Mouse (Mus musculus) midbrain, embryonic 15.5 days (tissue): ENCODE results near the gene Dyrk3. TPM values are rescaled to one million over a fixed set of nuclear protein-coding genes. Genes with fewer than 3 reads are reported as not detected.

Experiments
- ATAC-seq: fragments of 200-750 bp; cut with Nextera tagmentation; replicated peaks from 2 replicates; pipeline ENCODE4 v1.8.0; 2017; ENCODE audit warnings: moderate TSS enrichment
- H3K27ac ChIP-seq: fragments of 300-500 bp; sonication (generic); 2 replicates; pipeline ENCODE4 v1.5.1; 2015; ENCODE audit warnings: mild to moderate bottlenecking, inconsistent platforms
- H3K27me3 ChIP-seq: fragments of 300-500 bp; sonication (generic); replicated peaks from 2 replicates; pipeline ENCODE4 v1.6.1; 2015; ENCODE audit warnings: inconsistent platforms
- H3K36me3 ChIP-seq: fragments of 300-500 bp; sonication (generic); replicated peaks from 2 replicates; pipeline ENCODE4 v1.6.1; 2015; ENCODE audit warnings: inconsistent platforms
- H3K4me1 ChIP-seq: fragments of 300-500 bp; sonication (generic); 2 replicates; pipeline ENCODE4 v1.6.1; 2015; ENCODE audit warnings: inconsistent platforms
- H3K4me2 ChIP-seq: fragments of 300-500 bp; sonication (generic); 2 replicates; pipeline ENCODE4 v1.6.1; 2015; ENCODE audit warnings: inconsistent platforms, mild to moderate bottlenecking, moderate library complexity
- H3K4me3 ChIP-seq: fragments of 300-500 bp; sonication (generic); 2 replicates; pipeline ENCODE4 v1.5.1; 2015; ENCODE audit warnings: mild to moderate bottlenecking, inconsistent platforms
- H3K9ac ChIP-seq: fragments of 300-500 bp; sonication (generic); 2 replicates; pipeline ENCODE4 v1.6.1; 2015; ENCODE audit warnings: mild to moderate bottlenecking, inconsistent platforms
- H3K9me3 ChIP-seq: fragments of 300-500 bp; sonication (generic); 2 replicates; pipeline ENCODE4 v1.6.1; 2016; ENCODE audit warnings: inconsistent platforms
- WGBS: fragments of 180-500 bp; shearing (Covaris S2); methylation state at CpG from one replicate; pipeline ENCODE4 v1.1.7; 2015; ENCODE audit warnings: mixed read lengths; 5-methylcytosine and 5-hydroxymethylcytosine counted together
- polyA plus RNA-seq: library from polyadenylated mRNA; unstranded; fragments of >200 nt; fragmentation: Nextera tagmentation; extraction: Ambion mirVana; gene quantifications from 2 replicates; pipeline ENCODE4 v1.2.1, GENCODE M21; 2015

The Dyrk3 gene
- 15.5 and 17.8 TPM in 2 replicates for polyA plus RNA-seq

DNA sequence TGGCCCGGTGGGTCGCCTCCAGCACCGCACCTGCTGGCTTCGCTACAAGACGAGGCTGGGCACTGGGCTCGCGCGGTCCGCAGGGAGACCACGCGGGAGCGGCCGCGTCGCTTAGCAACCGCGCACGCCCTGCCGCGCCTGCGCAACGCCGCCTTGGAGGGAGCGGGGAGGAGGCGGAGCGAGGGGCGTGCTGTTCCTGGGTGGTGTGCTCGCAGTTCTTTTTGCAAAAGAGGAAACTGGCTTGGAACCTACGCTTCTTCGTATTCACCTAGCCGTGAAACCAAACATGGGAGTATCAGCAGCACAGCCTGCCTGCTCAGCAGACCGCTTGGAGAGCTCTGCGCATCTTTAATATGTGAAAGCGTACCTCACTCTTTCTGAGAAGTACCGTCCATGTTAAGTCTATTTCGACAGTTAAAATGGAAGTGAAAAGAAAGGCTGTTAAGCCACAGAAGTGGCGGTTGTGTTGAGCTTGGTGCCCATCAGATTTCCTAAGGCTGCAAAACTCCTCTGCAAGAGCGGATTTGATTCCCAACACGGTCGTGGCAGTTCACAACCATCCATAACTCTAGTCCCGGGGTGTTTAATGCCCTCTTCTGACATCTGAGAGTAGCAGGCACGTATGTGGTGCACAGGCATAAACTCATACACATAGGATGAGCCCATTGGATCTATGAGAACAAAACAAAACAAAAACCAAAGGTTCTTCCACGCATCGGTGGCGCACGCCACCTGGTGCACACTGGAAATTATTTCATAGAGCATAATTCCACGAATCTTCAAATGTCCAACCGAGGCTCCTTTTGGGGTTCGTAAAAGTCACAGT, at the start of gene Dyrk3:
Dyrk3 (minus strand) TSS at position 150 of the 826 bp plus-strand sequence.
- Histone ChIP-seq H3K4me3 (peak within 1 kb of the TSS; percentile 68), H3K4me2 (peak within 1 kb of the TSS; percentile 79), H3K4me1 (peaks cover 44% of the 10 kb centered on the region), H3K36me3 (no peaks in the 10 kb centered on the region), H3K27ac (peak within 1 kb of the TSS; percentile 96), H3K9me3 (no peaks in the 10 kb centered on the region), H3K27me3 (no peaks in the 10 kb centered on the region), H3K9ac (peak within 1 kb of the TSS; percentile 75)
- peak; percentile 98 for ATAC-seq
- WGBS = 4% methylated on average over 49 of the region's 49 CpGs

- H3K36me3 ChIP-seq = no peaks in the 10 kb centered on the region
- no peaks in the 10 kb centered on the region for H3K9me3 ChIP-seq
- H3K27ac ChIP-seq = no peak overlapping the region
- 90% methylated on average over 5 of the region's 5 CpGs for WGBS
- H3K4me1 ChIP-seq = no peaks in the 10 kb centered on the region
- no peak overlapping the region for H3K4me2 ChIP-seq
- no peak for ATAC-seq
- H3K27me3 ChIP-seq = no peaks in the 10 kb centered on the region
- H3K4me3 ChIP-seq = no peak overlapping the region
- H3K9ac ChIP-seq = no peak overlapping the region
These were observed 49.7 kb upstream of the Dyrk3 start for GRCm38 (mm10) chr1:131187856-131188255.

DNA sequence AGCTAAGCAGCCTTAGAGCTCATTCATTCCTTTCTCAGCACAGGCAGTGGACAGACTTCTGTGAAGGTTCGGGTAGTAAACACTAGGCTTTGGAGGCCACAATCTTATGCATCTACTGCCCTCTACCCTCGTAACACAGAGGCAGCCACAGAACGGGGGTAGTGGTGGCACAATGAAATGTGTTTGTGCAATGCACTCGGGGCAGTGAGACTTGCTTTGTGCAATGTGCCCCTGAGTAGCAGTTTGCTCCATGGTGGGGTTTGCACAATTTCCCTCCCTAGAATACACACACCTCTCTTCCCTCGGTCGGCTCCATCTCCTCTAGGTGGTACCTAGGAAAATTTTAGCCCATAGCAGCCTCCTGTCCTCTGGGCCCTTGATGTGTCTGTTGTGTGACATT, 48.9 kb upstream of the Dyrk3 start:
- no peak for ATAC-seq
- no peaks in the 10 kb centered on the region for H3K27me3 ChIP-seq
- H3K9ac ChIP-seq = no peak overlapping the region
- H3K9me3 ChIP-seq = no peaks in the 10 kb centered on the region
- H3K27ac ChIP-seq = no peak overlapping the region
- WGBS = 82% methylated on average over 6 of the region's 6 CpGs
- no peak overlapping the region for H3K4me2 ChIP-seq
- H3K4me3 ChIP-seq = no peak overlapping the region
- H3K36me3 ChIP-seq = no peaks in the 10 kb centered on the region
- no peaks in the 10 kb centered on the region for H3K4me1 ChIP-seq

DNA sequence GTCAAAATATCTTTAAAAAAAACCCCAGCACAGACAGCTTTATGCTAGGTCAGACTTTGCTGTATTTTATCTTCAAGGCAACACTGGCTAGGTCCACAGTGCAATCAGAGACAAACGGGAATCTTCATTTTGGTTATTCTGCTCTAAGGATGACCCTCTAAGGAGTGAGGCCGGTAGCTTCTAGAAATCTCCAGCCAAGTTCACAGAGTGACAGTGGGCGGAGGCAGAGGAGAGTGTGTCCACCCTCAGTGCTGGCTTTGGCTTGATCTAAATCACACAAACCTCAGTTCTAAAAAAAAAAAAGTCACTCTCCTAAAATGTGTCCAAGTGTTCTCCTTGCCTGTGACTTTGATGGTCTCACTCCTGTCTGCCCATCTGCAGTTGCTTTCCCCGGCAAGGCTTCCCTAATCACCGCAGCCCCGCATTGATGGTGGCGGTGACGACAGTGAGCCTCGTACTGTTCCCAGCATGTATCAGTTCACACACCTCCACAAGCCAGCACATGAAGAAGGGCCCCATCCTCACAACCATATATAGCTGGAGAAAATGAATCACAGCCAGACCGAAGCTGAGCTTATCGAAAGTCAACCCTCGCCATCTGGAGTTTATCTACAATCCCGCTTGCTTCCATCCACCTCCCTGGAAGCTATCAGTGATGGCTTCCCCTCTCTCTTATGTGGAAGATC, 47.8 kb upstream of the Dyrk3 start:
- ATAC-seq = no peak
- 92% methylated on average over 13 of the region's 13 CpGs for WGBS
- H3K36me3 ChIP-seq = no peaks in the 10 kb centered on the region
- H3K27me3 ChIP-seq = no peaks in the 10 kb centered on the region
- no peaks in the 10 kb centered on the region for H3K4me1 ChIP-seq
- H3K4me2 ChIP-seq = no peak overlapping the region
- no peak overlapping the region for H3K9ac ChIP-seq
- H3K9me3 ChIP-seq = no peaks in the 10 kb centered on the region
- no peak overlapping the region for H3K4me3 ChIP-seq
- no peak overlapping the region for H3K27ac ChIP-seq

GRCm38 (mm10) chr1:131184956-131185660, 47.0 kb upstream of the Dyrk3 start:
- Histone ChIP-seq H3K27ac (no peak overlapping the region), H3K9me3 (no peaks in the 10 kb centered on the region), H3K4me1 (no peaks in the 10 kb centered on the region), H3K9ac (no peak overlapping the region), H3K27me3 (no peaks in the 10 kb centered on the region), H3K36me3 (no peaks in the 10 kb centered on the region), H3K4me2 (no peak overlapping the region), H3K4me3 (no peak overlapping the region)
- no peak for ATAC-seq
- WGBS = 78% methylated on average over 8 of the region's 8 CpGs

- Histone ChIP-seq H3K4me2 (no peak overlapping the region), H3K4me3 (no peak overlapping the region), H3K27ac (no peak overlapping the region), H3K9ac (no peak overlapping the region), H3K4me1 (no peaks in the 10 kb centered on the region), H3K9me3 (no peaks in the 10 kb centered on the region), H3K36me3 (0 out of 2 replicates have a peak, but pooled peaks cover 2% of the 10 kb centered on the region), H3K27me3 (no peaks in the 10 kb centered on the region)
- ATAC-seq = no peak
- WGBS = 91% methylated on average over 9 of the region's 9 CpGs
These were observed 46.3 kb upstream of the Dyrk3 start for GRCm38 (mm10) chr1:131184253-131184955.

- Histone ChIP-seq H3K4me1 (no peaks in the 10 kb centered on the region), H3K4me2 (no peak overlapping the region), H3K36me3 (0 out of 2 replicates have a peak, but pooled peaks cover 3% of the 10 kb centered on the region), H3K27ac (no peak overlapping the region), H3K4me3 (no peak overlapping the region), H3K9ac (no peak overlapping the region), H3K27me3 (no peaks in the 10 kb centered on the region), H3K9me3 (no peaks in the 10 kb centered on the region)
- ATAC-seq = no peak
- 94% methylated on average over 7 of the region's 7 CpGs for WGBS
These were observed 45.1 kb upstream of the Dyrk3 start for GRCm38 (mm10) chr1:131183201-131183600.

DNA sequence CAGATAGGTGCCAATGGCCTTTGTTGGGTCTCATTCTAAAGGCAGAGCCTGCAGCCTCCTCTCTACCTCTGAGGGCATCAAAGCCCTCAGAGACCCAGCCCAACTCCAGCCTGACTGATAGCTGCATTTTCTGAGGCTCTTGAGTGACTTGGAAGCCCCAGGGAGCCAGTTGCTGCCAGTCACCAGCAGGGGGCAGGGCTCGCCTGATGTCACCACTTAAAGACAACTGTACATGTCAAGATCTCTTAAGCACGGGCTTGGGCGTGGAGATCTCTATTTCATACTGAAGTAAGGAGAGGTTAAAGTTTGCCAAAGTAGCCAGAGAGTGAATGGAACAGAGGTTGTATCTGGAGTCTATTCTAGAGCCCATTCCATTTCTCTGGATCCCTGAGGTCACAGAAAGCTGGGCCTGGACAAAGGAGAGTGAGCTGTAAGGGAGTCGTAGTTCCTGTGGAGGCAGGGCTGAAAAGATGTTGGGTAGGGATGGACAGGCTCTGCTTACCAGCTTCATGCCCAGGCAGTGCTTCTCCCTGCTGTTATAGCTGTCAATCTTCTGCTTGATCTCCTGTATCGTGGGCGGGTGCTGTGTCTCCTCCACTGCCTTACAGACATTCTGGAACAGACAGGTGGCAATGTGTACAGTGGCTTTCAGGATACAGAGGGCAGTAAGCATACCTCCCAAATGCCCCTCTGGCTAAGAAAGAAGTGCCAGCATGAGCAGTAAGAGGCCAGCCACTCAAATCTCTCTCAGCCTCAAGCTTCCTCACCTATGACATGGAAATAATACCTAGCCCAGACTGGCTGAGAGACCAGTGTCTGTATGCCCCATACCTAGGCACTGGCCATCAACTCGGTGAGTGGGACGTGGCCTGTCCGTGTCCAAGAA, 43.7 kb upstream of the Dyrk3 start:
- 62% methylated on average over 9 of the region's 9 CpGs for WGBS
- H3K27ac ChIP-seq = no peak overlapping the region

DNA sequence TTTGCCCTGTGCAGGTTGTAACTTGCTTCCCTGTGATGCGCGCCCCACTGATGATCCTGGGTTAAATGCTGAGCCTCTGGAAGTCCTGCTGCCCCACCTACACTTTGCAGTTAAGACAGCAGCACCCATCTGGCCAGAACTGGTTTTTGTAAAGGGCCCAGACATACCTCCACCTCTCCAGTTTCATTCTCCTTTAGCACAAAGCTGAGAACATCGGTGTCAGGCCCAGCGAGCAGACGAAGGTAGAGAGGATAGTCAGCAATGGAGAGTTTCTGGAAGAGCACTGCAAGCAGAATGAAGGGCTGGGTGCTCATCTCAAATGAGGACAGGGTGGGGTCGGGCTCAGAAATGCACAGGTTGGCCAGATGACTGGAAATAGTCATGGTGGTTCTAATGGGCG, 42.2 kb upstream of the Dyrk3 start:
- Histone ChIP-seq H3K9me3 (no peaks in the 10 kb centered on the region), H3K36me3 (peaks cover 10% of the 10 kb centered on the region; the same call in 1 of the 2 replicates), H3K4me3 (no peak overlapping the region), H3K9ac (no peak overlapping the region), H3K27ac (no peak overlapping the region), H3K27me3 (no peaks in the 10 kb centered on the region), H3K4me2 (no peak overlapping the region), H3K4me1 (no peaks in the 10 kb centered on the region)
- WGBS = 96% methylated on average over 7 of the region's 7 CpGs
- ATAC-seq = no peak

More for the DNA sequence above, 43.7 kb upstream of the Dyrk3 start:
- Histone ChIP-seq H3K9me3 (no peaks in the 10 kb centered on the region), H3K36me3 (0 out of 2 replicates have a peak, but pooled peaks cover 3% of the 10 kb centered on the region), H3K9ac (no peak overlapping the region), H3K27me3 (no peaks in the 10 kb centered on the region), H3K4me1 (no peaks in the 10 kb centered on the region), H3K4me2 (no peak overlapping the region), H3K4me3 (no peak overlapping the region)
- peak; percentile 76 for ATAC-seq

- no peak overlapping the region for H3K27ac ChIP-seq
- H3K9ac ChIP-seq = no peak overlapping the region
- 92% methylated on average over 5 of the region's 5 CpGs for WGBS
- H3K9me3 ChIP-seq = no peaks in the 10 kb centered on the region
- H3K36me3 ChIP-seq = peaks cover 20% of the 10 kb centered on the region
- H3K4me1 ChIP-seq = no peaks in the 10 kb centered on the region
- H3K4me2 ChIP-seq = no peak overlapping the region
- no peak overlapping the region for H3K4me3 ChIP-seq
- no peak for ATAC-seq
- no peaks in the 10 kb centered on the region for H3K27me3 ChIP-seq
These were observed 39.9 kb upstream of the Dyrk3 start for GRCm38 (mm10) chr1:131178083-131178482.

DNA sequence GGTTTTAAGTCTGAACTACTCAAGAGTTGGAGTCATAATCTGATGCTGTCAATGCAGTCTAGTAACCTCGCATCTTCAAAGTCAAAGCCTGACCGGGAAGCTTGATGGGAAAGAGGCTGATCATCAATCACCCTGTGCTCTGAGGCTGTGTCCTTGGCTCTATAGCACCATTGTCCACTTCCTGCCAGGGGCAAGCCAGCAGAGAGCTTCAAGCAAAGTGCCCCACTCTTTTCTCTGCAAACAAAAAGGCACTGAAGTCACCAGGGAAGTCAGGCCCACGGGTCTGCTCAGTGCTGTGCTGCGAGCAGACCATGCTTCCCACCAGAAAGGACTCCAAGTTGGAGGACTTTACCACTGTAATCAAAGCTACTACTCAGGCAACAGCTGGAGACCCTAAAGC, 39.1 kb upstream of the Dyrk3 start:
- Histone ChIP-seq H3K9me3 (no peaks in the 10 kb centered on the region), H3K4me2 (no peak overlapping the region), H3K27ac (no peak overlapping the region), H3K4me1 (no peaks in the 10 kb centered on the region), H3K36me3 (peaks cover 27% of the 10 kb centered on the region), H3K9ac (no peak overlapping the region), H3K4me3 (no peak overlapping the region), H3K27me3 (no peaks in the 10 kb centered on the region)
- ATAC-seq = no peak
- WGBS = 92% methylated on average over 4 of the region's 4 CpGs
